Mouse (Mus musculus): ENCODE results near the gene Hoxc4. TPM values are rescaled to one million over a fixed set of nuclear protein-coding genes. Genes with fewer than 3 reads are reported as not detected.

The Hoxc4 gene
- polyA plus RNA-seq, 1 experiment from 2014 or later, result not detected

DNA sequence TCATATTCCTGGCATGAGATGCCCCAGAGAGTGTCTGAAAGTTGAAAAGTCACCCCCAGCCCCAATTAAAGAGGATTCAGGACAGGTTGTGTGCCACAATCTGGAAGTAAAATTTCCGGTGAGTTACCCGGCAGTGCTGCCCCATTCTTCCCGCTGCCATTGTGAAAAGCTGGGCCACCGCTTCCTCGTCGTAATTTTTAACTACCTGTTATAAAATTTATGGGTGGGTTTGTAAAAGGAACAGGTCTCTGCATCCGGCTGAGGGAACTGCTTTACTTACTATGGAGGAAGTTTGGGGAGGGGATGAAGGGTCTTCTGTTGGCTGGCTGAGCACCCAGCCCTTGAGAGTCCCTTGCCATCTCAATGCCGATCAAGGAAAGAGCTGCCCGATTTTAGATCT lies 22.2 kb upstream of the Hoxc4 start:
- no peak for DNase-seq (ENCODE audit: low spot score)
- 3% methylated on average over 9 of the region's 9 CpGs for WGBS
- H3K27me3 ChIP-seq (ENCODE audit: low read depth, poor library complexity, severe bottlenecking), result peaks cover 100% of the 10 kb centered on the region
- peaks cover 14% of the 10 kb centered on the region for H3K4me1 ChIP-seq
- no peaks in the 10 kb centered on the region for H3K9me3 ChIP-seq (replicated peaks)
- no peak overlapping the region for H3K27ac ChIP-seq (replicated peaks)
- no peak overlapping the region for H3K4me3 ChIP-seq
- H3K36me3 ChIP-seq, result no peaks in the 10 kb centered on the region

DNA sequence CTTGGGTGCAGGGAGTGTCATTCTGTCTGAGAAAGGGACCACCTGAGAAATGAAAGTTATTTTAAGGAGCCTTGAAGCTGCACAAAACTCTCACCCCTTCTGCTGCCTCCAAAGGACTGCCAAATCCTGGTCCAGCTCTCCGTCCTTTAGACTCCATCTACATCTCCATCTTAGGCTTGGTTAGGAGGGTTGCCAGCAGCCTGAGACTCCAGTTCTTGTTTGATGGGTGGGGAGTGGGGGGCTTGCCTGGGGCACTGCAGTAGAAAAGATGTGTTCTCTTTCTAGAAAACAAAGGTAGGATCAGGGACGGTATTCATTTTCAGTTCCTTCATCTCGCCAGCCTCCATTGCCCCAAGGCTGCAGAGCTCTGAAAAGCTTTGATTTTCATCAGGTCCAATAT lies 21.3 kb upstream of the Hoxc4 start:
- no peak for DNase-seq (ENCODE audit: low spot score)
- H3K27ac ChIP-seq (replicated peaks), result no peak overlapping the region
- H3K9me3 ChIP-seq (replicated peaks), result no peaks in the 10 kb centered on the region
- H3K27me3 ChIP-seq (ENCODE audit: low read depth, poor library complexity, severe bottlenecking), result peaks cover 100% of the 10 kb centered on the region
- H3K4me3 ChIP-seq, result no peak overlapping the region
- under 1% methylated on average over 3 of the region's 3 CpGs for WGBS
- H3K4me1 ChIP-seq, result peaks cover 14% of the 10 kb centered on the region
- H3K36me3 ChIP-seq, result no peaks in the 10 kb centered on the region

DNA sequence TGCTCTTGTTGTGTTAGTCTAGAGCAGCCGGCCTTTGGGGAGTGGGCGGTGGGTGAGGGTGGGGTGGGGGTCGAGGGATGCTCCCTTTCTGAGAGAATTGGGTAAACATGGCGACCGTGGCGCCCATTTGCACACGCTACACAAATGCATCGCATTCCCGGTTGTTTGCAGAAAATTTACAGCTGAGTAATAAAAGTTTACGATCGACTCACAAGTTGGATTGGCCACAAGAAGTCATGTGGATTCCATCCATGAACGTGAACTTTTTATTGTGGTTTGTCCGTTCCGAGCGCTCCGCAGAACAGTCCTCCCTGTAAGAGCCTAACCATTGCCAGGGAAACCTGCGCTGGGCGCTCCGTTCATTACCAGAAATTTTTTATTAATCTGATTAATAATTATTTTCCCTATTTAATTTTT lies 20.8 kb upstream of the Hoxc4 start, which contains the start of gene Hoxc6:
TSS of gene Hoxc6 (plus strand) at position 319 of the 417 bp plus-strand sequence.
- WGBS, result 1% methylated on average over 19 of the region's 19 CpGs
- H3K4me3 ChIP-seq, result peak within 1 kb of the TSS; percentile 47
- H3K27me3 ChIP-seq (ENCODE audit: low read depth, poor library complexity, severe bottlenecking), result peaks cover 100% of the 10 kb centered on the region
- peaks cover 14% of the 10 kb centered on the region for H3K4me1 ChIP-seq
- no peaks in the 10 kb centered on the region for H3K9me3 ChIP-seq (replicated peaks)
- no peak for DNase-seq (ENCODE audit: low spot score)
- H3K36me3 ChIP-seq, result no peaks in the 10 kb centered on the region
- H3K27ac ChIP-seq (replicated peaks), result no peak within 1 kb of the TSS

DNA sequence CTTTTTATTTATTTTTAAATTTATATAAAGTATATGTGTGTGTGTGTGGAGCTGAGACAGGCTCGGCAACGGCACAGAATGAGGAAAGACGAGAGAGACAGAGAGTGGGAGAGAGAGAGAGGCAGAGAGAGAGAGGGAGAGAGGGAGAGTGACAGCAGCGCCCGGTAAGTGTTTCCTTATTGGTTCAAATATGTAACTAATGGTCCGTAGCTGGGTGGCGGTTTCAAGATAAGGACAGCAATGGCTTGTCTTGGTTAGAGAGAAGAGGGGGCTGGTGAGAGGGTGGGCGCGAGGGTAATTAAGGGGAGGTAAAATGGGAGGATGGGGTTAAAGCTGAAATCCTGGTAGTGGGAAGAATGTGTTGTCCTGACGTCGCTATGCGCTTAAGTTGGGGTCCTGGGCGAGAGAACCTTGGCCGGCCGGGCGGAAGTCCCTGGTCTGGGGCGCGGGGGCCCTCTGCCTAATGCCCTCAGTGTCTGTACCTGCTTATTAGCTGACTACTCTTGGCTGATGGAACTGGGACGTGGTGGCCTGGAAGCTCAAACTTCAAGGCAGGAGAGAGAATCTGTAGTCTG lies 20.0 kb upstream of the Hoxc4 start:
- Histone ChIP-seq H3K36me3 (no peaks in the 10 kb centered on the region), H3K4me1 (peaks cover 14% of the 10 kb centered on the region), H3K4me3 (peak overlapping the region; percentile 47), H3K27ac (replicated peaks) (no peak overlapping the region), H3K9me3 (replicated peaks) (no peaks in the 10 kb centered on the region), H3K27me3 (ENCODE audit: low read depth, poor library complexity, severe bottlenecking) (peaks cover 100% of the 10 kb centered on the region)
- DNase-seq (ENCODE audit: low spot score), result no peak
- WGBS, result 2% methylated on average over 19 of the region's 19 CpGs

DNA sequence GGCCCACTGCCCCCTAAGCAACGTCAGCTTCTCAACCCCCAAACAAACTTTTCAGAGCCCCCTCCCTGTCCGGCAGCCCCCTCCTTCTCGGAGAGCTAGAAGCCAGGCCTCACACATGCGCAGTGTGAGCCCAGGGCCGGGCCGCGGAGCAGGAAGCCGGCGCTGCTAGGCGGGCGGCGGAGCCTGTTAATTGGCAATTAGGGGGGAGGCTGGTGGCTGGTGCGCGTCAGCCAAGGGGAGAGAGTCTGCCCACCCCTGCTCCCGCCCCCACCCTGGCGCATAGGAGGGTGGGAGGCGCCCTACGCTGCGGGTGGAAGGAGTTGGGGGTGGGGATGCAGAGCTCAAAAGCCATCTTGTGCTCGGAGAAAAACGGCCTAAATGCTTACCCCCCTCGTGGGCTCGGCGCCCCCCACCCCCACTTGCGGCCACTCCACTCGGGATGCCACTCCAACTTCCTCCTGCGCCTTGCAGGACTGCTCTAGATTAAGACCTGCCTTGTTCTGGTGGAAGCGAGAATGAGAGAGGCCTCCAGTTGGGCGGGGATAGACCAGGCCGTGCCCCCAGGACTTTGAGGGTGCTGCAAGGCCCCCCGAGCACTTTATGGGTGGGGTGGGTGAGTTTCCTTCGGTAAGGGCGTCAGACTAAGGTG lies 19.4 kb upstream of the Hoxc4 start:
- DNase-seq (ENCODE audit: low spot score), result no peak
- Histone ChIP-seq H3K27ac (replicated peaks) (no peak overlapping the region), H3K9me3 (replicated peaks) (no peaks in the 10 kb centered on the region), H3K4me3 (peak overlapping the region; percentile 47), H3K36me3 (no peaks in the 10 kb centered on the region), H3K4me1 (peaks cover 14% of the 10 kb centered on the region), H3K27me3 (ENCODE audit: low read depth, poor library complexity, severe bottlenecking) (peaks cover 100% of the 10 kb centered on the region)
- WGBS, result 0% methylated on average over 33 of the region's 33 CpGs

DNA sequence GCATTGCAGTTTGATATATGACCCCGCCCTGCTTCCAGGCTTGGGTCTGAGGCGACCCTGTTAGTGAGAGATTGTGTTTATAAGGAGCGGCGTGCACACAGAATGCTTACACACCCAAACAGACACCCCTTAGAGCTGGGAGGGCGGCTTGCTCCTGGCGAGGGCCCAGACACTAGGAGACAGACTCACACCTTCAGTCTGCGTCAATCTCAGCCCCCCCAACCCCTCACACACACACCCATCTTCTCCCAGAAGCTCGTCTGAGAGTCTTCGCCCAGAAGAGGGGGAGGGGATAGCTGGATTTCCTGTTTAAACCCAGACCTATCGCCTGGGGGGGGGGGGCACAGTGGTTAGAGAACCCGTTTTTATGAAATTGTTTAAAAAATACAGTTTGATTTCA lies 18.8 kb upstream of the Hoxc4 start:
- H3K27me3 ChIP-seq (ENCODE audit: low read depth, poor library complexity, severe bottlenecking), result peaks cover 100% of the 10 kb centered on the region
- no peak overlapping the region for H3K27ac ChIP-seq (replicated peaks)
- H3K4me1 ChIP-seq, result peaks cover 14% of the 10 kb centered on the region
- H3K36me3 ChIP-seq, result no peaks in the 10 kb centered on the region
- DNase-seq (ENCODE audit: low spot score), result no peak
- no peaks in the 10 kb centered on the region for H3K9me3 ChIP-seq (replicated peaks)
- H3K4me3 ChIP-seq, result no peak overlapping the region
- WGBS, result 1% methylated on average over 11 of the region's 11 CpGs

DNA sequence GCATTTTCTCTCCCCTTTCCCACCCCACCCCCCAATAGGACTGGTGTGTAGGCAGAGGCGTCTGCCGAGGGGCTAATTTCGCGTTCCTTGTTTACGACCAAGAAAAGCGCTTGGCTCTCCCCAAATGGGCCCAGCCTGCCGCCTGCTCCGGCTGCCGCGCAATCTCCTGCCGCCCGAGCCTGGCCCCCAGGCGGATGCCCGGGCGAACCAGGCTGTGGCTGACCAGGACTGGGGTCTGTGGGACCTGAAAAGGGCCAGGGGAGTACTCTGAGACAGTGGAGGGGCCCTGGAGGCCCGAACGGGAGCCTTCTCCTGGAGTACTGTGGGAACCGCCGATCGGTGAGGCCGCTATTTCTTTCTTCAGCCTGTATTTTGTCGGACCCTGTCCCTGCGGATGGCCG lies 18.2 kb upstream of the Hoxc4 start:
- WGBS, result under 1% methylated on average over 24 of the region's 24 CpGs
- Histone ChIP-seq H3K4me3 (no peak overlapping the region), H3K9me3 (replicated peaks) (no peaks in the 10 kb centered on the region), H3K4me1 (peaks cover 14% of the 10 kb centered on the region), H3K27ac (replicated peaks) (no peak overlapping the region), H3K36me3 (no peaks in the 10 kb centered on the region), H3K27me3 (ENCODE audit: low read depth, poor library complexity, severe bottlenecking) (peaks cover 100% of the 10 kb centered on the region)
- peak; percentile 51 for DNase-seq (ENCODE audit: low spot score)

DNA sequence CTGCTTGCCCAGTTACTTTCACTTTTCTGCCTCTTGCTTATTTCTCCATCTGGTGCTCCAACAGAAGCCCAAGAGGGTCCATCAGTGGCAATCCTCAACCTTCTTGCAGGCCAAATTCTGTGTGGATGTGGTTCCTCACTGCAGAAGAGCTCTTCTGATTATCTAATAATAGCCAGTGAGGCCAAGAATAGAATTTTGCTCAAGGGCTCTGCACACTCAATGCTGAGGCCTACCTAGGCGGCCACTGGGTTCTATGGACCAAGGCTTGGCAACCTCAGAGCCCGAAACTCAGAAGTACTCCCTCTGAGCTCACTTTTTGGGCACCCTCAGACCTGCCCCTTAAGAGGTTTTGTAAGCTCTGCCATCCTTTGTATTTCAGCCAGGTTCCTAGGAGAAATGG lies 17.4 kb upstream of the Hoxc4 start:
- WGBS, result 18% methylated on average over 2 of the region's 2 CpGs
- Histone ChIP-seq H3K27me3 (ENCODE audit: low read depth, poor library complexity, severe bottlenecking) (peaks cover 100% of the 10 kb centered on the region), H3K27ac (replicated peaks) (no peak overlapping the region), H3K9me3 (replicated peaks) (no peaks in the 10 kb centered on the region), H3K36me3 (no peaks in the 10 kb centered on the region), H3K4me3 (no peak overlapping the region), H3K4me1 (peaks cover 14% of the 10 kb centered on the region)
- DNase-seq (ENCODE audit: low spot score), result no peak

DNA sequence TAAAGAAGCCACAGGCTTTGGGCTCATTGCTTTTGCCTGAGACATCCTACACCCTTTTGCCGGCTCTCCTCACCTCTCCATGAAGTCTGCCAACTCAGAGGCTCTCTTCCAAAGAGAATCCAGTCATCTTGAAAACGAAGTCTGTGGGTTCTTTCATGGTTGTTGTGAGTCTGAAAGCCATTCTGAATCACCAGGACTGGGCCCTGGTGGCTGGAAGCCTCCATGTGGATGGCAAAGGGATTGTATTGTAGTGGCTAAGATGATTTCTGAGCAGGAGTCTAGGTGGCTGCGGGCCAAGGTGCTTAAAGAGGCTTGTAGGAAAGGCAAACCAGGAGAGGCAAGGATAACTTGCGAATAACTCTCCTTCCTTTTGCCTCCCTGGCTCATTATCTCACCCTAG lies 16.6 kb upstream of the Hoxc4 start:
- no peaks in the 10 kb centered on the region for H3K36me3 ChIP-seq
- H3K9me3 ChIP-seq (replicated peaks), result no peaks in the 10 kb centered on the region
- no peak overlapping the region for H3K4me3 ChIP-seq
- H3K27me3 ChIP-seq (ENCODE audit: low read depth, poor library complexity, severe bottlenecking), result peaks cover 100% of the 10 kb centered on the region
- H3K4me1 ChIP-seq, result peaks cover 14% of the 10 kb centered on the region
- no peak for DNase-seq (ENCODE audit: low spot score)
- no peak overlapping the region for H3K27ac ChIP-seq (replicated peaks)
- WGBS, result 2% methylated on average over 4 of the region's 4 CpGs

DNA sequence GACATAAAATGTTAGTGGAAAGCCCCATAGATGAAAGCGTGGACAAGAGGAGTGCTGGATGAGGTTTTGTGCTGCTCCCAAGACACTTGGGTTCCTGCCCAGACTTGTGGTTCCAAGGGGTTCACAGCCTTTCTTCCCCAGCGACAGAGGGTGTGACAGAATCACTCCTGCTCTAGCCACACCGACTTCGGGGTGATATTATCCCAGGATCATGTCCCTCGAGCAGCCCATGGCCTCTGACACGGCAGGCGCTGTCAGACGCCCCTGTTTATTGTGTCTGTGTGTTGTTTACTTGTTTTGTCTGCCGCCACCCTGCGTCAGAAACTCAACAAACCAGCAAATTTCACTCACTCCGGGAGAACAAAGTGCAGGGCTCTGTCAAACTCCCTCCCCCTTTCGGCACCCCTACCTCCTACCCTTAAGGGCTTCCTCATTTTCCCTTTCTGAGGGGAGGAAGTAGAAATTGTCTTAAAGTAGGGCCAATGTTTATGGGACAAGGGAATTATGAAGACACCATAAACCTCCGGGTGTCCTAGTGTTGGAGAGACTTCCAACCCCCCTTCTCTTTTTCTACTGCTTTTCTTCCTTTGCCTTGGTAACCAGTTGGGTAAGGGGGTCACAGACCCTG lies 15.8 kb upstream of the Hoxc4 start:
- H3K4me1 ChIP-seq, result peaks cover 14% of the 10 kb centered on the region
- H3K4me3 ChIP-seq, result no peak overlapping the region
- WGBS, result 1% methylated on average over 13 of the region's 13 CpGs
- no peak overlapping the region for H3K27ac ChIP-seq (replicated peaks)
- H3K27me3 ChIP-seq (ENCODE audit: low read depth, poor library complexity, severe bottlenecking), result peaks cover 100% of the 10 kb centered on the region
- DNase-seq (ENCODE audit: low spot score), result no peak
- no peaks in the 10 kb centered on the region for H3K36me3 ChIP-seq
- H3K9me3 ChIP-seq (replicated peaks), result no peaks in the 10 kb centered on the region

DNA sequence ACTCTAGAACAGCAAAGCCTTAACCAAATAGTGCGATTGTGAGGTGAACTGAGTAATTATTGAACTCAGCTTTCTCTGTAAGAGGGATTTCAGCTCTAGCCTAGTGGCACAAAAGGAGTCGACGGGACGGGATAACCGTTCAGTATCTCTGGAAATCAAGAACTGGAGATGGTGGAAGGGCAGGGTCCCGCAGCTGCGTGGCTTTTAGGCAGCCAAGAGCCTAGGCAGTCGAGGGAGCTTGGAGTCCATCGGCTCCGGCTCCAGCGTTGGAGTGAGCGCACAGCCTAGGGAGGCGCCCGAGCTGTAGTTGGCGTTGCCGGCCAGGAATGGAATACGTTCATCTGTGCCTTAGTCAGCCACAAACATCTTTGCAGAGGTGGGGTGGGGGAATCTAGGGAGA lies 13.4 kb upstream of the Hoxc4 start:
- Histone ChIP-seq H3K4me1 (peaks cover 5% of the 10 kb centered on the region; the same call in 1 of the 2 replicates), H3K4me3 (no peak overlapping the region), H3K9me3 (replicated peaks) (no peaks in the 10 kb centered on the region), H3K36me3 (no peaks in the 10 kb centered on the region), H3K27ac (replicated peaks) (no peak overlapping the region), H3K27me3 (ENCODE audit: low read depth, poor library complexity, severe bottlenecking) (peaks cover 100% of the 10 kb centered on the region)
- WGBS, result under 1% methylated on average over 17 of the region's 17 CpGs
- DNase-seq (ENCODE audit: low spot score), result peak; percentile 65

DNA sequence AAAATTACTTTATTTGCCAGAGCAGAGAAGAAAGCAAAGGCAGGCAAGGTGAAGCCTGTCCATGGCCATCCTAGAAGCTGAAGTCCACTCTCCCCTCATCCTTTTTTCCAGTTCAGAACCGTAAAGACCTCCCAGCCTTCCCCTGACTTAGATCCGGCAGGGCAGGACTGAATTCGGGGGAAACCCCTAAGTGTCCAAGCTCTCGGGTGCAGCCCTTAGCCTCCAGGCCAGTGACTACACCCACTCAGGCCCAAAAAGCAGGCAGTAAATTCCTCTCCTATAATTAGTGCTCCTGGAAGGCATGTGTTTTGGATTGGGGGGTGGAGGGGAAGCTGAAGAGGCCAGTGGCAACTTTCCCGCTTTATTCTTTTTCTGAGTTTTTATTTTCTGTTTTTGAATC lies 12.9 kb upstream of the Hoxc4 start:
- WGBS, result 4% methylated on average over 5 of the region's 5 CpGs
- no peaks in the 10 kb centered on the region; the same call in 1 of the 2 replicates for H3K4me1 ChIP-seq
- no peaks in the 10 kb centered on the region for H3K9me3 ChIP-seq (replicated peaks)
- no peak overlapping the region for H3K4me3 ChIP-seq
- H3K36me3 ChIP-seq, result no peaks in the 10 kb centered on the region
- peaks cover 100% of the 10 kb centered on the region for H3K27me3 ChIP-seq (ENCODE audit: low read depth, poor library complexity, severe bottlenecking)
- DNase-seq (ENCODE audit: low spot score), result no peak
- H3K27ac ChIP-seq (replicated peaks), result no peak overlapping the region

DNA sequence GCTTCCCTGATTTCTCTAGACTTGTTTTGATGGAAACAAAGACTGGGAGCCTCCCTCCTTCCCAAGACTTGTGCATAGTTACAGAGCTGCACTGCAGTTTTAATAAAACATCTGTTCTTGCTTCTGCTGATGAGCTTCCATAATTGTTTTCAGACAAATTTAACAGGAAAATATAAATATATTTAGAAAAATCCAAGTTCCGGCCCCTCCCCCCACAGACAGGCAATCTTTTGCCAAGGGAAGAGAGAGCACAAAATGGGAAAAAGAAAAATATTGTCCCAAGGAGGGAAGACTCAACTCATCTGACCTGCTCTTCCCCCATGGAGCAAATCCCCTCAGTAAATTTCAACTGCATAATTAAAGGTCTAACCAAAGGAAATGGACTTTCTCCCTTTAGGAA lies 12.4 kb upstream of the Hoxc4 start:
- H3K9me3 ChIP-seq (replicated peaks), result no peaks in the 10 kb centered on the region
- no peaks in the 10 kb centered on the region for H3K36me3 ChIP-seq
- 6% methylated on average over 1 of the region's 1 CpGs for WGBS
- no peak overlapping the region for H3K27ac ChIP-seq (replicated peaks)
- no peak overlapping the region for H3K4me3 ChIP-seq
- 0 out of 2 replicates have a peak, but pooled peaks cover 3% of the 10 kb centered on the region for H3K4me1 ChIP-seq
- DNase-seq (ENCODE audit: low spot score), result no peak
- H3K27me3 ChIP-seq (ENCODE audit: low read depth, poor library complexity, severe bottlenecking), result peaks cover 100% of the 10 kb centered on the region

Data from midbrain, embryonic 10.5 days (tissue).